Mouse (Mus musculus): ENCODE results near the gene Erich3.

DNA sequence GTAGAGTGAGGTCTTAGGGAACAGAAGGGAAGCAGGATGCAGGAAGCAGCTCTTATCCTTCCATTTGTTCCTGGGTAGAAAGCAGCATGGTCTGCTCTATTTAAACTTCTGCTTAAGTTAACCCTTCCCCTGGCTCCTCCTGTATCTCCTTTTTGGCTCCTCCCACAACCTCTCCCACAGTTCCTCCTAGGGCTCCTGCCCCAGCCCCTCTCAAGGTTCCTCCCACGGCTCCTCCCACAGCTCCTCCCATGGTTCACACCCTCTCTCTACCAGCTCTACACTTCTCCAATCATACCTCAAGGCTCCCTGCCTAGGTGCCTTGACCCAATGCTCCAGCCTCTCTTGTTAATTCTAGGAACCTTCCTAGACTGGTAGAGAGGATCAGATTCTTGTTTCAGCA lies 149.2 kb downstream of the Erich3 start:
- TF ChIP-seq CTCF (IDR thresholded peaks at IDR 0.05; ENCODE audit: low read depth, low read length) (no peak), GATA1 (IDR thresholded peaks at IDR 0.05; ENCODE audit: borderline replicate concordance, low read length) (no peak), TAL1 (conservative IDR thresholded peaks at IDR 0.05; ENCODE audit: low read depth, low read length) (no peak), POLR2AphosphoS5 (IDR thresholded peaks at IDR 0.05; ENCODE audit: insufficient replicate concordance, low read depth, low read length) (no peak)
